Mouse (Mus musculus) myocyte (in vitro differentiated cells): ENCODE results near the gene 1190002N15Rik. TPM values are rescaled to one million over a fixed set of nuclear protein-coding genes. Genes with fewer than 3 reads are reported as not detected.

Source experiments
- H3K27me3 ChIP-seq: one replicate; pipeline ENCODE4 v1.6.1; 2011; ENCODE audit not compliant: control insufficient read depth, insufficient read depth, insufficient read length
- H3K36me3 ChIP-seq: one replicate; pipeline ENCODE4 v1.6.1; 2011; ENCODE audit not compliant: control insufficient read depth, insufficient read depth
- H3K4me2 ChIP-seq: one replicate; pipeline ENCODE4 v1.6.1; 2011; ENCODE audit warnings: low read depth, control low read depth
- H3K4me3 ChIP-seq: one replicate; pipeline ENCODE4 v1.5.1; 2011; ENCODE audit warnings: mild to moderate bottlenecking, control low read depth, moderate library complexity
- H3K79me2 ChIP-seq: one replicate; pipeline ENCODE4 v1.6.1; 2011; ENCODE audit not compliant: control insufficient read depth, insufficient read depth
- H3ac ChIP-seq: one replicate; pipeline ENCODE4 v1.6.1; 2011; ENCODE audit not compliant: control insufficient read depth, insufficient read length
- CEBPB ChIP-seq: IDR thresholded peaks from 2 replicates; pipeline ENCODE4 v1.6.1; 2011; ENCODE audit warnings: mild to moderate bottlenecking, moderate library complexity; ENCODE audit not compliant: poor library complexity, insufficient read depth, severe bottlenecking
- E2F4 ChIP-seq: IDR thresholded peaks from one replicate; pipeline ENCODE4 v1.6.1; 2011; ENCODE audit warnings: mild to moderate bottlenecking, control low read depth, moderate library complexity; ENCODE audit not compliant: insufficient read depth
- MAX ChIP-seq: IDR thresholded peaks from one replicate; pipeline ENCODE4 v1.6.1; 2011; ENCODE audit warnings: low read depth, mild to moderate bottlenecking, control low read depth
- MYOD1 ChIP-seq, 3 experiments: IDR thresholded peaks; one replicate each; pipeline ENCODE4 v1.6.1; 2011; ENCODE audit warnings: control low read depth in 2 of 3, low read depth in 2 of 3, mild to moderate bottlenecking in 2 of 3, moderate library complexity in 1 of 3; ENCODE audit not compliant: insufficient read length in 2 of 3, control insufficient read depth in 1 of 3
- MYOG ChIP-seq, 3 experiments: IDR thresholded peaks; one replicate each; pipeline ENCODE4 v1.6.1; 2011; ENCODE audit warnings: control low read depth in 2 of 3, low read depth in 2 of 3, mild to moderate bottlenecking in 2 of 3; ENCODE audit not compliant: insufficient read length in 2 of 3, control insufficient read depth in 1 of 3, insufficient read depth in 1 of 3
- POLR2A ChIP-seq: IDR thresholded peaks from one replicate; pipeline ENCODE4 v1.6.1; 2011; ENCODE audit warnings: low read depth, mild to moderate bottlenecking, control low read depth, moderate library complexity; ENCODE audit not compliant: insufficient read length
- POLR2AphosphoS2 ChIP-seq: IDR thresholded peaks from one replicate; pipeline ENCODE4 v1.6.1; 2011; ENCODE audit warnings: low read depth, control low read depth; ENCODE audit not compliant: insufficient read length
- REST ChIP-seq: IDR thresholded peaks from one replicate; pipeline ENCODE4 v1.6.1; 2011; ENCODE audit warnings: mild to moderate bottlenecking, control low read depth, moderate library complexity; ENCODE audit not compliant: insufficient read depth, insufficient read length
- SRF ChIP-seq: IDR thresholded peaks from one replicate; pipeline ENCODE4 v1.6.1; 2011; ENCODE audit warnings: low read depth; ENCODE audit not compliant: control insufficient read depth, insufficient read length
- TCF12 ChIP-seq: IDR thresholded peaks from one replicate; pipeline ENCODE4 v1.6.1; 2011; ENCODE audit warnings: mild to moderate bottlenecking, control low read depth; ENCODE audit not compliant: poor library complexity, insufficient read depth, severe bottlenecking
- TCF3 ChIP-seq: IDR thresholded peaks from one replicate; pipeline ENCODE4 v1.6.1; 2011; ENCODE audit warnings: low read depth, control low read depth; ENCODE audit not compliant: insufficient read length
- USF1 ChIP-seq: IDR thresholded peaks from one replicate; pipeline ENCODE4 v1.6.1; 2011; ENCODE audit warnings: low read depth, mild to moderate bottlenecking, control low read depth, moderate library complexity
- polyA plus RNA-seq: library from polyadenylated mRNA; unstranded; fragments of >200 nt; fragmentation: generic; extraction: Trizol; gene quantifications from one replicate; pipeline ENCODE4 v1.2.1, GENCODE M21; 2012; ENCODE audit warnings: missing spikeins

The 1190002N15Rik gene
- polyA plus RNA-seq, 1 experiment: 21.0 TPM

DNA sequence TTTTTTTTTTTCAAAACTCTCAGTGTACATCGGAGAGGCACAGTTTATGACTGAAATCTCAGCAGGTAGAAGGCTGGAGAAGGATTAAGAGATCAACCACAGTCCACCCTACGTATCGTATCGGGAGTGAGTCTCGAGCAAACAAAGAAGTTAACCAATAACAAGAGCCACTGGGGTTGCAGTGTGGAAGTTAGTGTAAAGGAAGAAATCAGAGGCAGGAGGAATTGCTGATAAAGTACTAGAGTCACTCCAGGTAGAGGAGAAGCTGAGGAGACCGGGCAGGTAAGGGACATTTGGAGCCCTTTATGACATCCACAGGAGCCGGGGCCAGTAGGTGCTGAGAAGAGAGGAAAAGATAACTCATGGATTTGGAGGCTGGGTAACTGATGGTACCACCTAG, 64.0 kb downstream of the 1190002N15Rik start:
- no peak overlapping the region for H3K4me3 ChIP-seq
- no peak overlapping the region for H3K4me2 ChIP-seq
- no peaks in the 10 kb centered on the region for H3K36me3 ChIP-seq
- H3K27me3 ChIP-seq: no peaks in the 10 kb centered on the region
- TF ChIP-seq CEBPB (no peak), REST (no peak), MAX (no peak), POLR2A (no peak), MYOG (IDR thresholded peaks at IDR 0.05; ENCODE audit: control insufficient read depth in 1 of 3, insufficient read depth in 1 of 3, insufficient read length in 2 of 3, low read depth in 2 of 3) (no peak), POLR2AphosphoS2 (no peak), USF1 (no peak), SRF (no peak), TCF3 (no peak), MYOD1 (IDR thresholded peaks at IDR 0.05; ENCODE audit: control insufficient read depth in 1 of 3, insufficient read length in 2 of 3, low read depth in 2 of 3) (no peak), TCF12 (no peak), E2F4 (no peak)
- H3ac ChIP-seq: no peak overlapping the region
- no peaks in the 10 kb centered on the region for H3K79me2 ChIP-seq

DNA sequence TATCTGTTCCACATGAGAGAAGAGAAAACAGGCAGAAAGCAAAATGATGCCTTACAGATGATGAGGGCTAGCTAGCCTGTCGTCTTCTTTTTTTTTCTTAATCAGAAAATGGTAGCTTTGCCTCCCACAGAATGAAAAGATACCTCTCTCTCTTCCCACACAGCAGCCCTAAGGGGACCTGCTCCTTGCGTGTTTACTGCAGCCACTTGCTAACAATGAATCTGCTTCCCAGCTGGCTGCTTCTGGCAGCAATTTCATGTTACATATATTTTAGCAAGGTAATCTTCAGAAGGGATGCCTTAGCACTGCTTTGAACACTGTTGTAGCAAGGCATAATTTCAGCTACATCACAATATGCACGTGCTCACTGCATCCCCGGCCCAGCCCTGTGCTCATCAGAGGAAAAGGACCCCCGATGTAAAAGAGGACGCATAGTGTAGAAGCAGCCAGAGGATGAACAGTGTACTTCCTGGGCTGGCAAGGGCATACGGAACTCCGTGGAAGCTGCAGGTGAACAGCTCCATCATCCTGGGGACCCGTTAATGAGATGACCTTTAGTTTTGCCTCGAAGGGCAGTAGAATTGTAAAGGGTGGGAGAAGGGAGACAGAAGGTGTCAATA, 64.8 kb downstream of the 1190002N15Rik start:
- H3K79me2 ChIP-seq: no peaks in the 10 kb centered on the region
- no peak overlapping the region for H3K4me2 ChIP-seq
- H3K27me3 ChIP-seq: no peaks in the 10 kb centered on the region
- TF ChIP-seq MYOD1 (IDR thresholded peaks at IDR 0.05; ENCODE audit: control insufficient read depth in 1 of 3, insufficient read length in 2 of 3, low read depth in 2 of 3) (no peak), TCF12 (no peak), SRF (no peak), POLR2AphosphoS2 (no peak), TCF3 (no peak), E2F4 (no peak), USF1 (no peak), POLR2A (no peak), MAX (no peak), REST (no peak), MYOG (IDR thresholded peaks at IDR 0.05; ENCODE audit: control insufficient read depth in 1 of 3, insufficient read depth in 1 of 3, insufficient read length in 2 of 3, low read depth in 2 of 3) (no peak), CEBPB (no peak)
- H3K4me3 ChIP-seq: no peak overlapping the region
- H3K36me3 ChIP-seq: no peaks in the 10 kb centered on the region
- H3ac ChIP-seq: no peak overlapping the region

DNA sequence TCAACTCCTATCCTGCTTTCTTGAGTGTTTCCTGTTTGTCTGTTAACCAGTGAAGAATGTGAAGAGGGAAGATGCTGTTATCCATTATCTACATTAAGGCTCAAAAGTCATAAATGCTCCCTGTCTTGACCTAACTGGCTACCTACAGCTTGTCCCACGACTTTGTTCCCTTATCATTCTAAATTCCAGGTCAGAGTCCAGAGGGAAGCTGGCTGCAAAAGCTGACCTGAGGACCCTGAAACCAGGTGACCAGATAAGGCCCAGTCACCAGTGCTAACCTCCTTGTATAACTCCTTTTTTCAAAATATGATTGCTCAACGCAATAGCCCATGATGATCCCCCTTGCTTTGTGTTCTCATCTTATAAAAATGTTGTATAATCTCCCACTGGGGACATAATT, 66.4 kb downstream of the 1190002N15Rik start:
- H3K36me3 ChIP-seq: no peaks in the 10 kb centered on the region
- no peak overlapping the region for H3ac ChIP-seq
- H3K4me2 ChIP-seq: no peak overlapping the region
- no peaks in the 10 kb centered on the region for H3K27me3 ChIP-seq
- TF ChIP-seq MAX (no peak), USF1 (no peak), REST (no peak), MYOG (IDR thresholded peaks at IDR 0.05; ENCODE audit: control insufficient read depth in 1 of 3, insufficient read depth in 1 of 3, insufficient read length in 2 of 3, low read depth in 2 of 3) (no peak), CEBPB (no peak), POLR2AphosphoS2 (no peak), E2F4 (no peak), POLR2A (no peak), SRF (no peak), MYOD1 (IDR thresholded peaks at IDR 0.05; ENCODE audit: control insufficient read depth in 1 of 3, insufficient read length in 2 of 3, low read depth in 2 of 3) (no peak)
- no peaks in the 10 kb centered on the region for H3K79me2 ChIP-seq
- no peak overlapping the region for H3K4me3 ChIP-seq

Other genes starting within 250 kb of the 1190002N15Rik start
- gene Slc9a9, start 131.8 kb upstream of the 1190002N15Rik start, polyA plus RNA-seq: 21.5 TPM